Mouse (Mus musculus): ENCODE data around the gene Jph4. TPM values are rescaled to one million over a fixed set of nuclear protein-coding genes. Genes with fewer than 3 reads are reported as not detected.

Gene Jph4
- polyA plus RNA-seq (2014; fragmentation: Illumina TruSeq; extraction: RNeasy Lipid Tissue Mini Kit (QIAGEN cat#74804)): 1.2 TPM

GRCm38 (mm10) chr14:55116425-55117200, at the start of gene Jph4:
TSS of gene Jph4 (minus strand) at chr14:55116935.

GRCm38 (mm10) chr14:55105836-55106809, 10.6 kb downstream of the Jph4 start, which contains the start of gene Ap1g2:
TSS of gene Ap1g2 (minus strand) at chr14:55106593.

GRCm38 (mm10) chr14:55094704-55095231, 22.0 kb downstream of the Jph4 start, which contains the start of gene Thtpa:
TSS of gene Thtpa (plus strand) at chr14:55094784.

GRCm38 (mm10) chr14:55092011-55092577, 24.6 kb downstream of the Jph4 start, which contains the start of gene Zfhx2:
TSS of gene Zfhx2 (minus strand) at chr14:55092324.

Other genes with a start within 250 kb of the Jph4 start
- 13.4 TPM for gene Homez, start 246.0 kb downstream of the Jph4 start, polyA plus RNA-seq (2014; fragmentation: Illumina TruSeq; extraction: RNeasy Lipid Tissue Mini Kit (QIAGEN cat#74804))
- gene Ppp1r3e, start 239.4 kb downstream of the Jph4 start, polyA plus RNA-seq (2014; fragmentation: Illumina TruSeq; extraction: RNeasy Lipid Tissue Mini Kit (QIAGEN cat#74804)): 8.2 TPM
- 9.4 TPM for gene Bcl2l2, start 233.6 kb downstream of the Jph4 start, polyA plus RNA-seq (2014; fragmentation: Illumina TruSeq; extraction: RNeasy Lipid Tissue Mini Kit (QIAGEN cat#74804))
- not detected for gene Gm20521, start 233.5 kb downstream of the Jph4 start, polyA plus RNA-seq (2014; fragmentation: Illumina TruSeq; extraction: RNeasy Lipid Tissue Mini Kit (QIAGEN cat#74804))
- gene Pabpn1, start 224.4 kb downstream of the Jph4 start, polyA plus RNA-seq (2014; fragmentation: Illumina TruSeq; extraction: RNeasy Lipid Tissue Mini Kit (QIAGEN cat#74804)): 45.3 TPM
- 0.88 TPM for gene Slc22a17, start 203.8 kb downstream of the Jph4 start, polyA plus RNA-seq (2014; fragmentation: Illumina TruSeq; extraction: RNeasy Lipid Tissue Mini Kit (QIAGEN cat#74804))
- gene Efs, start 190.8 kb downstream of the Jph4 start, polyA plus RNA-seq (2014; fragmentation: Illumina TruSeq; extraction: RNeasy Lipid Tissue Mini Kit (QIAGEN cat#74804)): 0.63 TPM
- gene Il25, start 184.2 kb downstream of the Jph4 start, polyA plus RNA-seq (2014; fragmentation: Illumina TruSeq; extraction: RNeasy Lipid Tissue Mini Kit (QIAGEN cat#74804)): not detected
- not detected for gene Cmtm5, start 180.7 kb downstream of the Jph4 start, polyA plus RNA-seq (2014; fragmentation: Illumina TruSeq; extraction: RNeasy Lipid Tissue Mini Kit (QIAGEN cat#74804))
- gene Myh6, start 150.0 kb downstream of the Jph4 start, polyA plus RNA-seq (2014; fragmentation: Illumina TruSeq; extraction: RNeasy Lipid Tissue Mini Kit (QIAGEN cat#74804)): not detected
- gene Gm17428, start 140.0 kb downstream of the Jph4 start, polyA plus RNA-seq (2014; fragmentation: Illumina TruSeq; extraction: RNeasy Lipid Tissue Mini Kit (QIAGEN cat#74804)): not detected
- gene Myh7, start 122.3 kb downstream of the Jph4 start, polyA plus RNA-seq (2014; fragmentation: Illumina TruSeq; extraction: RNeasy Lipid Tissue Mini Kit (QIAGEN cat#74804)): not detected
- 5.4 TPM for gene Ngdn, start 101.5 kb downstream of the Jph4 start, polyA plus RNA-seq (2014; fragmentation: Illumina TruSeq; extraction: RNeasy Lipid Tissue Mini Kit (QIAGEN cat#74804))
- 0.46 TPM for gene Zfhx2, start 24.6 kb downstream of the Jph4 start, polyA plus RNA-seq (2014; fragmentation: Illumina TruSeq; extraction: RNeasy Lipid Tissue Mini Kit (QIAGEN cat#74804))
- 5.8 TPM for gene Thtpa, start 22.2 kb downstream of the Jph4 start, polyA plus RNA-seq (2014; fragmentation: Illumina TruSeq; extraction: RNeasy Lipid Tissue Mini Kit (QIAGEN cat#74804))
- 0.23 TPM for gene Ap1g2, start 10.3 kb downstream of the Jph4 start, polyA plus RNA-seq (2014; fragmentation: Illumina TruSeq; extraction: RNeasy Lipid Tissue Mini Kit (QIAGEN cat#74804))
- not detected for gene Dhrs2, start 105.1 kb upstream of the Jph4 start, polyA plus RNA-seq (2014; fragmentation: Illumina TruSeq; extraction: RNeasy Lipid Tissue Mini Kit (QIAGEN cat#74804))